Mouse (Mus musculus): ENCODE data around the gene Nexmif.

DNA sequence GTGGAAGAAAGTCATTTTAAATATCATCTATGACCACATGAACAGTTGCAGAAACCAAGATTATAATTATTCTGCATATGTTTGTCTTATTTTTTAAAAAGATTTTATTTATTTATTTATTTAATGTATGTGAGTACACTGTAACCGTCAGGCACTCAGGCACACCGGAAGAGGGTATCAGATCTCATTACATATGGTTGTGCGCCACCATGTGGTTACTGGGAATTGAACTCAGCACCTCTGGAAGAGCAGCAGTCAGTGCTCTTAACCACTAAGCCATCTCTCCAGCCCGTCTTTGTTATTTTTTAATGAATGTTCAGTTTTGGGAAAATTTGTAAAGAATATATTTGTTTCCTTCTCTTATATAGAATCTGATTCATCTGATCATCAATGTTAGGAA is 168.2 kb downstream of the Nexmif start:
- TF ChIP-seq CTCF (IDR thresholded peaks at IDR 0.05; ENCODE audit: extremely low read depth, insufficient read length, insufficient replicate concordance, low read depth, low read length): no peak
- no peak for TF ChIP-seq POLR2A (IDR thresholded peaks at IDR 0.05; ENCODE audit: low read depth, low read length)
